Mouse (Mus musculus) heart, adult 2 months (tissue): Measurements from ENCODE around the gene Rfwd3.

Experiments
- CTCF ChIP-seq: fragments of 200-600 bp; IDR thresholded peaks from 2 replicates; pipeline ENCODE4 v1.8.1; 2022; ENCODE audit warnings: antibody characterized with exemption, mild to moderate bottlenecking, moderate library complexity
- POLR2A ChIP-seq: fragments of 200-500 bp; IDR thresholded peaks from 2 replicates; pipeline ENCODE4 v1.6.1; 2011; ENCODE audit warnings: mild to moderate bottlenecking, low read depth, low read length, control low read depth; ENCODE audit not compliant: insufficient read depth

DNA sequence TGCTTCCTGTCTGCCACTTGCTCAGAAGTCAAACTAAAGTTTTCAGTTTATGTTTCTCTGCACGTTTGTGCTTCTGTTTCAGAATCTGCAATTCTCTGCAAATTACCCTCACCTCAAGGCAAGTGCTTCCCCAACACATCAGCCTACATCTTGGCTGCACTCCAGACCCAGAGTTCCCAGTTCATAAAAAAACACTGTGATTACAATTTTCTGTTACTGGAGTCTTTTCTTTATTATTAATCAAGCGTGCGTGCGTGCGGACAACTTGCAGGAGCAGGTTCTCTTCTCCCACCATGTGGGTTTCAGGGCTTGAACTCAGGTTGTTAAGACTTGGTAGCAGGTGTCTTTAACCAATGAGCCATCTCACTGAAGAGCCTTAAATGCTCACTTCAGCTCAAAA is 75.9 kb downstream of the Rfwd3 start:
- TF ChIP-seq CTCF (no peak), POLR2A (no peak)
